Mouse (Mus musculus) intestine, embryonic 15.5 days (tissue): ENCODE data around the gene Ubald1. TPM values are rescaled to one million over a fixed set of nuclear protein-coding genes. Genes with fewer than 3 reads are reported as not detected.

Source experiments
- ATAC-seq: fragments of 200-750 bp; cut with Nextera tagmentation; 2 replicates; pipeline ENCODE4 v1.8.0; 2017; ENCODE audit warnings: moderate TSS enrichment, moderate library complexity
- H3K27ac ChIP-seq: fragments of 300-500 bp; sonication (generic); 2 replicates; pipeline ENCODE4 v1.5.1; 2015; ENCODE audit warnings: mild to moderate bottlenecking, inconsistent platforms
- H3K27me3 ChIP-seq: fragments of 300-500 bp; sonication (generic); replicated peaks from 2 replicates; pipeline ENCODE4 v1.6.1; 2015; ENCODE audit warnings: inconsistent platforms
- H3K36me3 ChIP-seq: fragments of 300-500 bp; sonication (generic); 2 replicates; pipeline ENCODE4 v1.6.1; 2015; ENCODE audit warnings: inconsistent platforms
- H3K4me1 ChIP-seq: fragments of 300-500 bp; sonication (generic); replicated peaks from 2 replicates; pipeline ENCODE4 v1.6.1; 2015; ENCODE audit warnings: inconsistent platforms
- H3K4me2 ChIP-seq: fragments of 300-500 bp; sonication (generic); replicated peaks from 2 replicates; pipeline ENCODE4 v1.6.1; 2015; ENCODE audit warnings: mild to moderate bottlenecking, inconsistent platforms
- H3K4me3 ChIP-seq: fragments of 300-500 bp; sonication (generic); replicated peaks from 2 replicates; pipeline ENCODE4 v1.5.1; 2015; ENCODE audit warnings: inconsistent platforms
- H3K9ac ChIP-seq: fragments of 300-500 bp; sonication (generic); 2 replicates; pipeline ENCODE4 v1.6.1; 2015; ENCODE audit warnings: inconsistent platforms
- H3K9me3 ChIP-seq: fragments of 300-500 bp; sonication (generic); 2 replicates; pipeline ENCODE4 v1.6.1; 2016; ENCODE audit warnings: inconsistent platforms
- WGBS: fragments of 180-500 bp; shearing (Covaris S2); methylation state at CpG from one replicate; pipeline ENCODE4 v1.1.7; 2015; 5-methylcytosine and 5-hydroxymethylcytosine counted together
- polyA plus RNA-seq: library from polyadenylated mRNA; unstranded; fragments of >200 nt; fragmentation: Nextera tagmentation; extraction: Ambion mirVana; gene quantifications from 2 replicates; pipeline ENCODE4 v1.2.1, GENCODE M21; 2015

Ubald1 gene
- polyA plus RNA-seq, 1 experiment from 2014 or later: 36.1 TPM

GRCm38 (mm10) chr16:4878192-4878885 is 1.8 kb downstream of the Ubald1 start:
- Histone ChIP-seq H3K9me3 (no peaks in the 10 kb centered on the region), H3K4me1 (peaks cover 47% of the 10 kb centered on the region), H3K9ac (peak overlapping the region; percentile 69), H3K4me2 (peak overlapping the region; percentile 71), H3K36me3 (peaks cover 16% of the 10 kb centered on the region; the same call in 1 of the 2 replicates), H3K27me3 (no peaks in the 10 kb centered on the region), H3K4me3 (peak overlapping the region; percentile 83), H3K27ac (peak overlapping the region; percentile 98)
- peak; percentile 52 for ATAC-seq
- WGBS: 14% methylated on average over 5 of the region's 5 CpGs

- Histone ChIP-seq H3K9me3 (no peaks in the 10 kb centered on the region), H3K9ac (peak overlapping the region; percentile 69; the same call in 1 of the 2 replicates), H3K4me2 (peak overlapping the region; percentile 71), H3K4me1 (peaks cover 47% of the 10 kb centered on the region), H3K27me3 (no peaks in the 10 kb centered on the region), H3K4me3 (peak overlapping the region; percentile 83), H3K27ac (peak overlapping the region; percentile 98), H3K36me3 (peaks cover 18% of the 10 kb centered on the region; the same call in 1 of the 2 replicates)
- WGBS: 54% methylated on average over 3 of the region's 3 CpGs
- no peak for ATAC-seq
Measured at GRCm38 (mm10) chr16:4877701-4878100, 2.4 kb downstream of the Ubald1 start.

GRCm38 (mm10) chr16:4877195-4877594 is 2.9 kb downstream of the Ubald1 start:
- H3K9ac ChIP-seq: peak overlapping the region; percentile 23; the same call in 1 of the 2 replicates
- 87% methylated on average over 4 of the region's 4 CpGs for WGBS

GRCm38 (mm10) chr16:4876033-4876680 is 4.0 kb downstream of the Ubald1 start:
- ATAC-seq: no peak
- H3K9me3 ChIP-seq: no peaks in the 10 kb centered on the region
- H3K4me3 ChIP-seq: no peak overlapping the region
- H3K27ac ChIP-seq: no peak overlapping the region
- no peaks in the 10 kb centered on the region for H3K27me3 ChIP-seq
- whole genome bisulfite sequencing: 70% methylated on average over 8 of the region's 8 CpGs
- H3K9ac ChIP-seq: no peak overlapping the region
- H3K4me2 ChIP-seq: no peak overlapping the region
- peaks cover 37% of the 10 kb centered on the region for H3K4me1 ChIP-seq
- peaks cover 18% of the 10 kb centered on the region; the same call in 1 of the 2 replicates for H3K36me3 ChIP-seq

More at GRCm38 (mm10) chr16:4877195-4877594, 2.9 kb downstream of the Ubald1 start:
- Histone ChIP-seq H3K4me2 (peak overlapping the region; percentile 71), H3K36me3 (peaks cover 18% of the 10 kb centered on the region; the same call in 1 of the 2 replicates), H3K27me3 (no peaks in the 10 kb centered on the region), H3K4me1 (peaks cover 47% of the 10 kb centered on the region), H3K4me3 (no peak overlapping the region), H3K9me3 (no peaks in the 10 kb centered on the region), H3K27ac (peak overlapping the region; percentile 98)
- ATAC-seq: no peak

- H3K4me2 ChIP-seq: no peak overlapping the region
- H3K27ac ChIP-seq: no peak overlapping the region
- peaks cover 18% of the 10 kb centered on the region; the same call in 1 of the 2 replicates for H3K36me3 ChIP-seq
- H3K9me3 ChIP-seq: no peaks in the 10 kb centered on the region
- H3K27me3 ChIP-seq: no peaks in the 10 kb centered on the region
- WGBS: 78% methylated on average over 23 of the region's 23 CpGs
- no peak overlapping the region for H3K9ac ChIP-seq
- H3K4me3 ChIP-seq: no peak overlapping the region
- H3K4me1 ChIP-seq: peaks cover 37% of the 10 kb centered on the region
- no peak for ATAC-seq
Measured at GRCm38 (mm10) chr16:4875198-4876032, 4.7 kb downstream of the Ubald1 start.

- ATAC-seq: no peak
- 87% methylated on average over 2 of the region's 2 CpGs for WGBS
- no peak overlapping the region for H3K27ac ChIP-seq
Measured at GRCm38 (mm10) chr16:4871926-4872325, 8.2 kb downstream of the Ubald1 start.

GRCm38 (mm10) chr16:4870490-4870889 is 9.6 kb downstream of the Ubald1 start:
- no peaks in the 10 kb centered on the region for H3K9me3 ChIP-seq
- H3K36me3 ChIP-seq: peaks cover 17% of the 10 kb centered on the region; the same call in 1 of the 2 replicates
- no peak overlapping the region for H3K4me2 ChIP-seq
- ATAC-seq: no peak
- H3K4me3 ChIP-seq: no peak overlapping the region
- peaks cover 7% of the 10 kb centered on the region; the same call in 1 of the 2 replicates for H3K4me1 ChIP-seq
- no peak overlapping the region for H3K27ac ChIP-seq
- 88% methylated on average over 5 of the region's 5 CpGs for WGBS
- no peak overlapping the region for H3K9ac ChIP-seq
- no peaks in the 10 kb centered on the region for H3K27me3 ChIP-seq

More at GRCm38 (mm10) chr16:4871926-4872325, 8.2 kb downstream of the Ubald1 start:
- no peak overlapping the region for H3K4me2 ChIP-seq
- H3K9me3 ChIP-seq: no peaks in the 10 kb centered on the region
- H3K36me3 ChIP-seq: peaks cover 26% of the 10 kb centered on the region; the same call in 1 of the 2 replicates
- peaks cover 21% of the 10 kb centered on the region for H3K4me1 ChIP-seq
- H3K9ac ChIP-seq: no peak overlapping the region
- no peak overlapping the region for H3K4me3 ChIP-seq
- H3K27me3 ChIP-seq: no peaks in the 10 kb centered on the region

- H3K9ac ChIP-seq: no peak overlapping the region
- H3K36me3 ChIP-seq: peaks cover 8% of the 10 kb centered on the region; the same call in 1 of the 2 replicates
- 65% methylated on average over 7 of the region's 7 CpGs for WGBS
- no peak overlapping the region for H3K27ac ChIP-seq
- no peak for ATAC-seq
- H3K4me3 ChIP-seq: no peak overlapping the region
- H3K4me1 ChIP-seq: no peaks in the 10 kb centered on the region
- H3K4me2 ChIP-seq: no peak overlapping the region
- H3K27me3 ChIP-seq: no peaks in the 10 kb centered on the region
- no peaks in the 10 kb centered on the region for H3K9me3 ChIP-seq
Measured at GRCm38 (mm10) chr16:4866101-4866695, 13.9 kb downstream of the Ubald1 start.

GRCm38 (mm10) chr16:4863742-4864141 is 16.4 kb downstream of the Ubald1 start:
- Histone ChIP-seq H3K27ac (no peak overlapping the region), H3K9ac (no peak overlapping the region), H3K4me3 (no peak overlapping the region), H3K36me3 (no peaks in the 10 kb centered on the region), H3K4me2 (no peak overlapping the region), H3K9me3 (no peaks in the 10 kb centered on the region), H3K4me1 (no peaks in the 10 kb centered on the region), H3K27me3 (no peaks in the 10 kb centered on the region)
- no peak for ATAC-seq
- 64% methylated on average over 8 of the region's 8 CpGs for WGBS

GRCm38 (mm10) chr16:4862863-4863483 is 17.1 kb downstream of the Ubald1 start:
- no peak overlapping the region for H3K27ac ChIP-seq
- WGBS: 43% methylated on average over 9 of the region's 9 CpGs
- H3K27me3 ChIP-seq: no peaks in the 10 kb centered on the region
- peak; percentile 84 for ATAC-seq
- H3K36me3 ChIP-seq: no peaks in the 10 kb centered on the region
- no peaks in the 10 kb centered on the region for H3K4me1 ChIP-seq
- no peak overlapping the region for H3K9ac ChIP-seq
- H3K4me2 ChIP-seq: no peak overlapping the region
- no peaks in the 10 kb centered on the region for H3K9me3 ChIP-seq
- H3K4me3 ChIP-seq: no peak overlapping the region

GRCm38 (mm10) chr16:4861392-4861791 is 18.7 kb downstream of the Ubald1 start:
- Histone ChIP-seq H3K9ac (no peak overlapping the region), H3K4me3 (no peak overlapping the region), H3K4me2 (no peak overlapping the region), H3K27ac (no peak overlapping the region), H3K36me3 (no peaks in the 10 kb centered on the region), H3K4me1 (no peaks in the 10 kb centered on the region), H3K27me3 (no peaks in the 10 kb centered on the region), H3K9me3 (no peaks in the 10 kb centered on the region)
- peak; percentile 52; the same call in 1 of the 2 replicates for ATAC-seq
- WGBS: 53% methylated on average over 10 of the region's 10 CpGs
